Mouse (Mus musculus) left cerebral cortex, postnatal 36 days (tissue): ENCODE measurements around the gene A630076J17Rik. TPM values are rescaled to one million over a fixed set of nuclear protein-coding genes. Genes with fewer than 3 reads are reported as not detected.
A peak's percentile ranks its signal among the peaks of the same experiment; 100 is the strongest.

Experiments used
- DNase-seq, 2 experiments: peaks; one replicate each; pipeline ENCODE4 v3.0.0; 2021 to 2022; ENCODE audit warnings: low spot score in 2 of 2, mixed read lengths in 1 of 2
- intact Hi-C: fragments of 180-260 bp; cut with DNase I; formaldehyde crosslinking; loops from one replicate; pipeline ENCODE4 v1.15.1; 2025
- total RNA-seq, 2 experiments: library from RNA; stranded (reverse); gene quantifications; 2 replicates each; pipeline ENCODE4 v1.2.3; 2021

A630076J17Rik gene
- total RNA-seq, 2 experiments from 2014 or later, result not detected

GRCm38 (mm10) chr3:107225820-107226219 is 4.6 kb upstream of the A630076J17Rik start:
- intact Hi-C loops, result no loop called here
- DNase-seq, result no peak

GRCm38 (mm10) chr3:107229221-107229620 is 1.2 kb upstream of the A630076J17Rik start:
- intact Hi-C loops, result no loop called here

GRCm38 (mm10) chr3:107229822-107230221 is 592 bp upstream of the A630076J17Rik start:
- DNase-seq, result no peak
- intact Hi-C loops, result loop anchor here (5.0 kb wide), 1 partner anchor 127 kb away; no protein-coding TSS in a partner anchor

More at GRCm38 (mm10) chr3:107229221-107229620, 1.2 kb upstream of the A630076J17Rik start:
- no peak for DNase-seq

- intact Hi-C loops, result loop anchor here (5.0 kb wide), 1 partner anchor 126 kb away; no protein-coding TSS in a partner anchor
- no peak for DNase-seq
These were observed 788 bp downstream of the A630076J17Rik start for GRCm38 (mm10) chr3:107231202-107231601.

GRCm38 (mm10) chr3:107233351-107233813 is 3.0 kb downstream of the A630076J17Rik start:
- intact Hi-C loops, result loop anchor here (1.0 to 5.0 kb wide), 4 partner anchors 27 to 229 kb away; no protein-coding TSS in a partner anchor
- DNase-seq, result peak; percentile 84 to 89

- intact Hi-C loops, result loop anchor here (1.0 to 5.0 kb wide), 4 partner anchors 27 to 229 kb away; no protein-coding TSS in a partner anchor
These were observed 3.5 kb downstream of the A630076J17Rik start for GRCm38 (mm10) chr3:107233945-107234344.

GRCm38 (mm10) chr3:107238051-107238450 is 7.6 kb downstream of the A630076J17Rik start:
- intact Hi-C loops, result no loop called here
- no peak for DNase-seq

More at GRCm38 (mm10) chr3:107233945-107234344, 3.5 kb downstream of the A630076J17Rik start:
- no peak for DNase-seq

GRCm38 (mm10) chr3:107238471-107238980 is 8.1 kb downstream of the A630076J17Rik start:
- DNase-seq, result no peak
- intact Hi-C loops, result no loop called here

- intact Hi-C loops, result no loop called here
- no peak for DNase-seq
These were observed 9.2 kb downstream of the A630076J17Rik start, which contains the start of gene Prok1 for GRCm38 (mm10) chr3:107239607-107240006. TSS of gene Prok1 (minus strand) at chr3:107239707.

- intact Hi-C loops, result no loop called here
- DNase-seq, result no peak
These were observed 11.1 kb downstream of the A630076J17Rik start for GRCm38 (mm10) chr3:107241389-107242094.

- no peak for DNase-seq
- intact Hi-C loops, result no loop called here
These were observed 16.5 kb downstream of the A630076J17Rik start for GRCm38 (mm10) chr3:107246876-107247275.

- intact Hi-C loops, result no loop called here
- DNase-seq, result no peak
These were observed 18.6 kb downstream of the A630076J17Rik start for GRCm38 (mm10) chr3:107249042-107249441.

- DNase-seq, result no peak
- intact Hi-C loops, result no loop called here
These were observed 19.9 kb downstream of the A630076J17Rik start for GRCm38 (mm10) chr3:107250320-107250719.

GRCm38 (mm10) chr3:107252035-107252434 is 21.6 kb downstream of the A630076J17Rik start:
- intact Hi-C loops, result no loop called here
- DNase-seq, result no peak

- DNase-seq, result no peak
- intact Hi-C loops, result no loop called here
These were observed 23.5 kb downstream of the A630076J17Rik start for GRCm38 (mm10) chr3:107253925-107254324.

GRCm38 (mm10) chr3:107255992-107256391 is 25.6 kb downstream of the A630076J17Rik start:
- intact Hi-C loops, result no loop called here
- DNase-seq, result no peak

- intact Hi-C loops, result no loop called here
- no peak for DNase-seq
These were observed 26.3 kb downstream of the A630076J17Rik start for GRCm38 (mm10) chr3:107256724-107257123.

GRCm38 (mm10) chr3:107257924-107258323 is 27.5 kb downstream of the A630076J17Rik start:
- intact Hi-C loops, result no loop called here
- DNase-seq, result peak in 1 of 2 experiments; percentile 10

GRCm38 (mm10) chr3:107260956-107261850 is 30.8 kb downstream of the A630076J17Rik start:
- DNase-seq, result peak; percentile 24 to 34
- intact Hi-C loops, result no loop called here

- intact Hi-C loops, result no loop called here
- DNase-seq, result no peak
These were observed 31.4 kb downstream of the A630076J17Rik start for GRCm38 (mm10) chr3:107261851-107262165.
